Mouse (Mus musculus) gastrocnemius, postnatal 36 days (tissue): ENCODE data around the gene Atg4c. TPM values are rescaled to one million over a fixed set of nuclear protein-coding genes. Genes with fewer than 3 reads are reported as not detected.

ENCODE experiments used
- DNase-seq, 2 experiments: peaks; one replicate each; pipeline ENCODE4 v3.0.0; 2022
- intact Hi-C: fragments of 180-260 bp; cut with DNase I; formaldehyde crosslinking; loops from one replicate; pipeline ENCODE4 v1.15.1; 2025
- long read RNA-seq, 2 experiments: library from polyadenylated mRNA; stranded (forward); transcript quantifications; one replicate each; pipeline ENCODE4 v2.0.0; 2021
- total RNA-seq, 2 experiments: library from RNA; stranded (reverse); gene quantifications; 2 replicates each; pipeline ENCODE4 v1.2.3; 2021

Atg4c gene
- 1 to 10 TPM; 4.9 to 5.5 TPM for total RNA-seq
- long read RNA-seq, experiment 1, partial matches to known transcripts, result 0 of 1 reads
- long read RNA-seq, experiment 1, other reads (novel, unspliced or antisense), result 0 of 1 reads
- long read RNA-seq, experiment 2, partial matches to known transcripts, result 0 of 3 reads
- long read RNA-seq, experiment 2, other reads (novel, unspliced or antisense), result 2 of 3 reads

DNA sequence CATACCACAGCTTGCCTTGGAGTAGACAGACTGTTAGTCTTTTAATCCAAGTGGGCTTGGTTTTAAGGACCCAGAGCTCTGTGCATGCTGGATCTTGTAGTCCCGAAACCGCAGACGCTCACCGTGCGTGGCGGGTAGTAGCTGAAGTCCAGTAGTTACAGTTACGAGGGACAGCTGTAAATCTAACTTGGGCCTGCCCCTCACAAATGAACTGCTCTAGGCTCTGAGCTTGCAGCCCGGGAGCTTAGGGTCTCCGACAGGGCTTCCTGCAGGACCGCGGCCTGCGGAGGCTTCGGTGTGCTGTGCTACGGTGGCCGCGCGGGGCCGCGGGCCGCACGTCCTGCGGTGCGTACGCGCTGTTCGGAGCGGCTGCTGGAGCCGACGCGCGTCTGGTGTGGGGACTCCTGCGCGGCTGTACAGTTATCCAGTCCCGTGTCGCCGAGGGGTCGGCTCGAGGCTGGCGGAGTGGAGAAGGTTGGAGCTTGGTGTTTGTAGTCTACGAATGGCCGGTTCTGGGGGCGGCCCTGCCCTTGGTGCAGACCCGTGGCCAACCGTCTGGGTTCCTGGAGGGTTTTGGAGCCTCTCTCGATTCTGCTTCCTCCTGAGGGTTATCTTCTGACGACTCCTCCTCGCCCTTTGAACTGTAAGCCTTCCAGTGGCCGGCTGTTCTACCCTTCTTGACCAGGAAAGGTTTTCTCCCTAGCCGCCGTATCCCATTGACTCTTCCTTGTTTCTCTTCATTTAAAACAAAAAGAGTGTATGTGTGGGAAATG, at the start of gene Atg4c:
Gene Atg4c (plus strand): TSS at position 125 of the 773 bp plus-strand sequence.
- intact Hi-C loops, result loop anchor here (5.0 kb wide), 1 partner anchor 267 kb away; no protein-coding TSS in a partner anchor
- DNase-seq, result peak; percentile 54 to 89

GRCm38 (mm10) chr4:99151434-99151833, 42.3 kb upstream of the Atg4c start:
- intact Hi-C loops, result no loop called here
- DNase-seq, result no peak

GRCm38 (mm10) chr4:99151885-99152558, 41.7 kb upstream of the Atg4c start:
- DNase-seq, result no peak
- intact Hi-C loops, result no loop called here

- no peak for DNase-seq
- intact Hi-C loops, result no loop called here
Measured at GRCm38 (mm10) chr4:99156641-99157307, 37.0 kb upstream of the Atg4c start.

- no peak for DNase-seq
- intact Hi-C loops, result no loop called here
Measured at GRCm38 (mm10) chr4:99158495-99158894, 35.2 kb upstream of the Atg4c start.

DNA sequence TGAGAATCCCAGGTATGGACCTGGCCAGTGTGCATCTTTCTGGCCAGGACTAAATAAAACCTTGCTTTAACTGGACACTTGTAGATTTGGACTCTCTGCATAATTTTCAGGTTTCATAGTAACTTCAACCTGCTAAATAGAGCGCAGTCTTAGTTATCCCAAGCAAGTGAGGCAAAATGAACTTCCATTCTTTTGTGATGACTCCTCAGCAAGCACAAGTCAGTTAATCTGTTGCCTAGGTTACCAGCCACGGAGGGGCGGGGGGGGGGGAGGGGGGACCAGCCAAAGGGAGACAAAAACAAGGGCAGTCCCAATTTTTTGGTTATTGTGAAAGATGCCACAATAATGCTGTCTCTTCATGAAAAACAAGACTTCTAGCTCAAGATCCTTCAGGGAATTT, 33.3 kb upstream of the Atg4c start:
- intact Hi-C loops, result no loop called here
- DNase-seq, result no peak

- no peak for DNase-seq
- intact Hi-C loops, result no loop called here
Measured at GRCm38 (mm10) chr4:99160899-99161298, 32.8 kb upstream of the Atg4c start.

- intact Hi-C loops, result no loop called here
- DNase-seq, result no peak
Measured at GRCm38 (mm10) chr4:99161457-99161971, 32.2 kb upstream of the Atg4c start.

- intact Hi-C loops, result no loop called here
- no peak for DNase-seq
Measured at GRCm38 (mm10) chr4:99163001-99163400, 30.7 kb upstream of the Atg4c start.

GRCm38 (mm10) chr4:99163547-99163946, 30.2 kb upstream of the Atg4c start:
- intact Hi-C loops, result no loop called here

DNA sequence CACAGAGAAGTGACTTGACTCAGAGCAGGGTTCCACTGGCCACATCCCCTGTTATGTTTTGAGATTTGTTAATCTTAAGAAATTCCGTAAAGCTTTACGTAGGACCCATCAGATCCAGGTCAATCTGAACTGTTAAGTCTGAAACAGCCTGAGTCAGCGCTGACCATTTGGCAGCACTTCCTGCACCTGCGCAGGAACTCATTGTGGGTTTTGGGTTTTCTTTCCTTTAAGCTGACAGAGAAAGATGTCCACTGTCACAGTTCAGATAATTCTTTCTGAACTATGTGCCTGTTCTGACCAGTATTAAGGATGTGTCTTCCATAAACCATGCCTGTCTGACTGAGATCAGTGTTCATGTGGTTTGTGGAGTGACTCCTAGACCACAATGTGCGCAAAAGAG, 24.9 kb upstream of the Atg4c start:
- DNase-seq, result no peak
- intact Hi-C loops, result no loop called here

More at GRCm38 (mm10) chr4:99163547-99163946, 30.2 kb upstream of the Atg4c start:
- DNase-seq, result no peak

GRCm38 (mm10) chr4:99174265-99174664, 19.5 kb upstream of the Atg4c start:
- DNase-seq, result no peak
- intact Hi-C loops, result no loop called here

GRCm38 (mm10) chr4:99176841-99177240, 16.9 kb upstream of the Atg4c start:
- intact Hi-C loops, result no loop called here
- DNase-seq, result no peak

DNA sequence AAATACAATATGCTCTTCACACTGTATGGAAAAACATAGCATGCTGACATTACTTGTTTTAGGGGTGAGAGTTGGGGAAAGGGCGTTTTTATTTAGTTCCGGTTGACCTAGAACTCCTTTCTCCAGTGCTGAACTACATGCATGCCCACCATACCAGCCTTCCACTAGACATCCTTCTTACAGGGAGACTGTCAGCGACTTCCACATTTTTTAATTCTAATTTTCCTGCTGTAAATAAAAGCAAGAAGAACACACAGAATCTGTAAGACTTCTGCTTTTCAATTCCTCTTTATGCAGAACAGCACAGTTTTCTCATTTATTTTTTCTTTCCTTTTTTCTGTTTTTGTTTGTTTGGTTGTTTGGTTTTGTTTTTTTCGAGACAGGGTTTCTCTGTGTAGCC, 16.5 kb upstream of the Atg4c start:
- intact Hi-C loops, result no loop called here
- no peak for DNase-seq

DNA sequence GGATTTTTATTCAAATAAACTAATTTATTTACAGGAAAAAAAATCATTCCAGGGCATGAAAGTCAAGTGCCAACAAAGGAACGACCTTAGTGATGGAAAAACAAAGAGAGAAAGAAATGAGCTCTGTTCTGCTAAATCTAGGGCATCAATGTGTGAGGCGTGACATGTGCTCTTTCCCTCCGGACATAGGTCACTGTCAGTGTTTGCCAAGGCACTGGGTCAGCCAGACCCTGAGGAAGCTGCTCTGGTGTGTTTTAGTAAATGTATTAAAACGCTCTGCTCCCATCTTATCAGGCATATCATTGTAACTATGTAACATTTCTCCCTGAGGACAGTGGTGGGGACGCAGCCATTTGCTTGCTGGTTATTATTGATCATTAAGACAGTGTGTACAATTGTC, 14.9 kb upstream of the Atg4c start:
- intact Hi-C loops, result no loop called here
- DNase-seq, result no peak

DNA sequence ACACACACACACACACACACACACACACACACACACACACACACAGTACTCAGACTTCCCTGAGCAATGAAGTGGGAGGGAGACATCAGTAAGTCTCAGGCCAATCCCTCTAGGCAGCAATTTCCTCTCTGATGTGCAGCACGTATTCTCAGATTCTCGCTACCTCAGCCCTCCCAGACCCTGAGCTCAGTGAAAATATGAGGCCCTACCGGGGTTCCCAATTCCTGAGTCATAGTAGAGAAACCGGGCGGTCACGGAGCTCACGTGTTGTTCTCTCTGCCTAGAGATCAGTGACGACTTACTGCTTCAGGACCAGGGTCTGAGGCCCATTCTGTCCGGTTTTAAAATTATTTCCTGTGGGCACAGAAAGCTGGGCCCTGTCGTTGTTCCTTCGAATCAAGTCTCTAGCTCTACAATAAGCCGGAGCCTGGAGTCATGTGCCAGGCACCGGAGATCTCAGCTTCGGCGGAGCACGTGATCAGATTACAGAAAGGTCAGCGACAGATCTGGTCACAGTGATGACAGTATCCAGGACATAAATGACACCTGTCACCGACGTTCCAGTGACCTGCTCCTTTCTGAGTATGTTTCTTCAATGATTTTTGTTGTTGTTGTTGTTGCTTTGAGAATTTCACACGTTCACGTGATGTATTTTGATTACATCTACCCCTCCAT, 14.2 kb upstream of the Atg4c start:
- intact Hi-C loops, result loop anchor here (5.0 to 10.0 kb wide), 3 partner anchors 122 to 445 kb away; no protein-coding TSS in a partner anchor
- no peak for DNase-seq

DNA sequence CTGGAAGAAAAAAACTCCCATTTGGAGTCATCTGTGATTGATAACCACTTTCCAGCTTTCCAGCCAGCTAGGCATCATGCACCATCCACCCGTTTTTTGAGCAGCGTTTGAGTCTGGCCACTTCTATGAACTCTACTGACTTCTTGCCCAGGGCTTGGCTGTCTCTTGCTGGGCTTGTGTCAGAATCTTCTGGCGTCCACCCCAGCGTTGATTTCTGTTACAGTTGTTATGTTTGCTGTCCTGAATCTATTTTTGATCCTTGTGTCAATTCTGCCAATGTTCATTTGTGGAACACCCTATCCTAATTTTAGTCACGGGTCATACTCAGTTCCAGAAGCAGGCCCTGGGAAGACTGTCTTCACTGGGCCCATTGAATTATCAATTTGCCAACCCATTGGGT, 12.8 kb upstream of the Atg4c start:
- DNase-seq, result peak; percentile 77 to 83
- intact Hi-C loops, result loop anchor here (5.0 to 10.0 kb wide), 3 partner anchors 124 to 446 kb away; no protein-coding TSS in a partner anchor

DNA sequence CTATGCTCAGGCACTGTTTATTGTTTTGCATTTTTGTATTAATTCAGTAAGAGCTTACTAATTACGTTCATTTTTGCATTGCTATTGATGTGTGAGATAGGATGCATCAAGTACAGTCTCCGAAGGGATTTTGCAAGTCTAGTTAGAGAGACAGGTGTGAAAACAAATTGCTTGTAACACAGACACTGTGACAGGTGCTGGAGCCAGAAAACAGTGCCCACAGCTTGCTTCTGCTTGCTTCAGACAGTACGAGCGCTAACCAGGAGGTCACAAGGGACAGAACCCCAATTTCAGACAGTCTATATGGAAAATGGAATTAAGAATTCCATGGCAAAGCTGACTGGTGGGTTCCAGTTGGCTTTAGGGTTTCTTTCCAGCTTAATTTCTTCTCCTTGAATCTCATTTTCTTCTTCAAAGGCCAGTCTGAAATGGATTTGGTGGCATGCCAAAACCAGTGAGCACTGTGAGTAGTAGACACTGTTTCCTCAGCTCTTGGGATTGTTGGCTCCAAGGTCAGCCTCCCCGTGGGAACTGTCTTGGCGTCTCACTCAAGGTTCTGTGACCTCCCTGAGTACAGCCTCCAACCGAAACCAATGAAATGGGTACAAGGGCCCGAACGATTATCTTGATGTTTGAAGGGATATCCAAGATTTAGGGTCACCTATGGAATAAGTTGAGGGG, 11.9 kb upstream of the Atg4c start:
- intact Hi-C loops, result loop anchor here (5.0 to 10.0 kb wide), 3 partner anchors 125 to 447 kb away; no protein-coding TSS in a partner anchor
- peak in 1 of 2 experiments; percentile 29 for DNase-seq
